Mouse (Mus musculus) thymus, adult 2 months (tissue): ENCODE data around the gene Pik3c2b.

Source experiments
- CTCF ChIP-seq: fragments of 200-500 bp; IDR thresholded peaks from 2 replicates; pipeline ENCODE4 v1.5.1; 2012; ENCODE audit warnings: mild to moderate bottlenecking, control low read depth, low read length, moderate library complexity, borderline replicate concordance; ENCODE audit not compliant: control insufficient read depth, poor library complexity, insufficient read depth; ENCODE audit errors: extremely low read depth
- POLR2A ChIP-seq: fragments of 200-500 bp; IDR thresholded peaks from 2 replicates; pipeline ENCODE4 v1.6.1; 2012; ENCODE audit warnings: mild to moderate bottlenecking, low read length, control low read depth, moderate library complexity; ENCODE audit not compliant: control insufficient read depth, poor library complexity, insufficient read depth; ENCODE audit errors: extremely low read depth

- TF ChIP-seq CTCF (no peak), POLR2A (no peak)
Measured at GRCm38 (mm10) chr1:133075651-133076400, 30.4 kb downstream of the Pik3c2b start.
